Mouse (Mus musculus) G1E (cell line): ENCODE results near the gene Specc1. TPM values are rescaled to one million over a fixed set of nuclear protein-coding genes. Genes with fewer than 3 reads are reported as not detected.

ENCODE experiments used
- ATAC-seq: 2 replicates; pipeline ENCODE4 v1.8.0; 2016; ENCODE audit warnings: mild to moderate bottlenecking; ENCODE audit not compliant: insufficient number of reproducible peaks, poor library complexity, low FRiP score, severe bottlenecking; ENCODE audit errors: extremely low read depth
- DNase-seq: peaks from one replicate; pipeline ENCODE4 v3.0.0; 2012; ENCODE audit warnings: low spot score
- H3K27me3 ChIP-seq: 2 replicates; pipeline ENCODE4 v1.6.1; 2012; ENCODE audit warnings: mild to moderate bottlenecking, low read length, inconsistent platforms; ENCODE audit not compliant: insufficient read depth
- H3K36me3 ChIP-seq: replicated peaks from 2 replicates; pipeline ENCODE3; 2012; ENCODE audit warnings: mild to moderate bottlenecking, inconsistent platforms
- H3K4me1 ChIP-seq: 2 replicates; pipeline ENCODE4 v1.6.1; 2012; ENCODE audit warnings: low read depth, low read length, inconsistent platforms, mixed read lengths; ENCODE audit not compliant: insufficient read depth
- H3K4me3 ChIP-seq: 2 replicates; pipeline ENCODE4 v1.5.1; 2012; ENCODE audit warnings: low read depth, mild to moderate bottlenecking, inconsistent platforms, low read length, moderate library complexity, mixed read lengths
- H3K9me3 ChIP-seq: replicated peaks from 2 replicates; pipeline ENCODE4 v1.6.1; 2012; ENCODE audit warnings: inconsistent platforms
- CTCF ChIP-seq: IDR thresholded peaks from 2 replicates; pipeline ENCODE4 v1.5.1; 2012; ENCODE audit warnings: low read depth, low read length, inconsistent platforms, mixed read lengths
- GATA1 ChIP-seq: IDR thresholded peaks from 2 replicates; pipeline ENCODE4 v1.6.1; 2012; ENCODE audit warnings: borderline replicate concordance, low read length, inconsistent platforms, mixed read lengths
- GATA2 ChIP-seq: IDR thresholded peaks from 2 replicates; pipeline ENCODE4 v1.6.1; 2012; ENCODE audit warnings: low read depth, low read length, inconsistent platforms, borderline replicate concordance
- POLR2AphosphoS5 ChIP-seq: IDR thresholded peaks from 2 replicates; pipeline ENCODE4 v1.6.1; 2012; ENCODE audit warnings: low read depth, low read length, inconsistent platforms; ENCODE audit not compliant: insufficient replicate concordance
- TAL1 ChIP-seq: conservative IDR thresholded peaks from 2 replicates; pipeline ENCODE4 v1.6.1; 2012; ENCODE audit warnings: low read depth, low read length, inconsistent platforms, mixed read lengths
- polyA plus RNA-seq: library from polyadenylated mRNA; stranded (reverse); fragments of >175 nt; gene quantifications from 2 replicates; pipeline ENCODE4 v1.2.3, GENCODE M21; 2012
- total RNA-seq, 2 experiments: library from RNA; stranded (forward) in 1 of 2; stranded (reverse) in 1 of 2; fragments of 200-1000 nt in 1 of 2; fragments of >200 nt in 1 of 2; fragmentation: Nextera tagmentation in 1 of 2; gene quantifications; 2 replicates each; pipeline ENCODE4 v1.2.3; 2014 to 2017

The Specc1 gene
- total and polyA plus RNA-seq, 3 experiments = 2.4 to 76.6 (median 12.1) TPM

DNA sequence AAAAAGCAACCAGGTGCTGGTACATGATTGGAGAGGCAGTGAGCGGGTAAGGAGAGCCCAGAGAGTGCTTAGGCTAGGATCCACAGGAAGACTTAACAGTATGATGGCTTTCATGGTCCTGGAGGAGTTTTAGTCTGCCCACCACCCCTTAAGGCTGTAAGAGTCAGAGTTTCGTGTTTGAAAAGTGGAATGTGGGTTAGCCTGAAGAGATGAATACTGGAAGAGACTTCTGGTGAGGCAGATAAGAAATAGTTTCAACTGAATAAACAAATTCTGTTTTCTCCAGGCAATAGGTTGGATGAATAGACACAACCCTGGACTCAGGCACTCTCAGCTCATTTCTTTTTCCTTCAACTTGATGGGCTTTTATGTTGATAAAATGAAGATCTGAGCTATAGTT, 130.1 kb downstream of the Specc1 start:
- no peaks in the 10 kb centered on the region for H3K9me3 ChIP-seq
- no peak for ATAC-seq

DNA sequence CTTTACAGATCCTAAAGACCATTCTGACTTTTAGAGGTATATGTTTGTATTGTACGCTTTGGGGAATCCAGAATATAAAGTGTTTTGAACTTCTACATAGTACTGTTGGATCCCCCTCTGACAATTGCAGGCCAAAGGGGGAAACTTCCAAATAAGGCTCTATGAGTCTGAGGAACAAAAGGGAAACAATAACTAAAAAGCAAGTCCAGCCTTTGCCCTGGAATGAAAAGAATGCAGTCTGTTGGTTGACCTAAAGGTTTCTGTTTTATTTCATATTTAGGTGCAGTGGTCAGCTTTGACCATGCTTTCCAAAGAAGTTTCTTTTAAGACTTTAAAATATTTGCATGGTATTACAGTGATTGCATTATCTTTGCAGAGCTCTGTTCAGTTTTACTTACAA, 130.5 kb downstream of the Specc1 start:
- Histone ChIP-seq H3K27me3 (peaks cover 4% of the 10 kb centered on the region), H3K4me3 (no peak overlapping the region), H3K4me1 (peaks cover 13% of the 10 kb centered on the region; the same call in 1 of the 2 replicates), H3K36me3 (peaks cover 2% of the 10 kb centered on the region), H3K9me3 (no peaks in the 10 kb centered on the region)
- no peak for DNase-seq
- TF ChIP-seq GATA1 (no peak), GATA2 (no peak), TAL1 (no peak), CTCF (no peak), POLR2AphosphoS5 (no peak)
- ATAC-seq = no peak

More for the DNA sequence above, 130.1 kb downstream of the Specc1 start:
- Histone ChIP-seq H3K36me3 (peaks cover 2% of the 10 kb centered on the region), H3K4me1 (peaks cover 13% of the 10 kb centered on the region; the same call in 1 of the 2 replicates), H3K4me3 (no peak overlapping the region), H3K27me3 (peaks cover 4% of the 10 kb centered on the region)
- no peak for TF ChIP-seq GATA1
- no peak for TF ChIP-seq TAL1
- no peak for TF ChIP-seq GATA2
- no peak for TF ChIP-seq CTCF
- no peak for TF ChIP-seq POLR2AphosphoS5
- DNase-seq = no peak

DNA sequence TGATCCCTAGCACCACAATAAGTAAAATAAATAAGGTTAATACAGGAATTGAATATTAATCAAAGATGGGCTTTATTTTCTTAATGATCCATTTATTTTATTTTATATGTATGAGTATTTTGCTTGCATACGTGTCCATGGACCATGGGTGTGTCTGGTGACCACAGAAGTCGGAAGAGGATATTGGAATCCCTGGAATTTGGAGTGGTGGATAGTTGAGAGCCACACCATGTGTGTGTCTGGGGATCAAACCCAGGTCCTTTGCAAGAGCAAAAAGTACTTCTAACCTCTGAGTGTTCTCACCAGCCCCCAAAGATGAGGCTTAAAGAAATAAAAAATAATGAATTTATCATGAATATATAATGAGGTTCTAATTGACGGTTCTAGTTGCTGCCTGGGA, 132.1 kb downstream of the Specc1 start:
- peaks cover 2% of the 10 kb centered on the region for H3K36me3 ChIP-seq
- no peaks in the 10 kb centered on the region for H3K9me3 ChIP-seq
- H3K4me1 ChIP-seq = peaks cover 13% of the 10 kb centered on the region; the same call in 1 of the 2 replicates
- TF ChIP-seq GATA2 (no peak), POLR2AphosphoS5 (no peak), TAL1 (no peak), GATA1 (no peak), CTCF (no peak)
- H3K4me3 ChIP-seq = no peak overlapping the region
- peaks cover 4% of the 10 kb centered on the region for H3K27me3 ChIP-seq
- DNase-seq = no peak
- ATAC-seq = no peak

DNA sequence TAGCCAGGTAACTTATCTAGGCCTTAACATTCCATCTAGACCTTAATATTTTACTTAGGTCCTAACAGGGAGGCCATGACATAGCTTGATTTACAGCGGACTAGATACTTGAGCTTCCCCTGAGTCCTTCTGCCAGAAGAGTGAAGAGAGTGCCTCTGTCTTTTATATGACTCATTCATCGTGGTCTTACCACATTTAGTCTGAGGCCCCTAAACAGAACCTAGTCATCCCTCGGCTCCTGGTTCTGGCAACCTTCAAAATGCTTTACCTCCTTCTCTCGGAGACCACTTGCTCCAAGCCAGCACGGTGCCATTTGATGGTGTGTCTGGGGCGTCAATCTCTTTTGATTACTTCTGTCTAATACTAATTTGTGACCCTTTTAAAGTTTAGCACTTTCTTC, 133.8 kb downstream of the Specc1 start:
- Histone ChIP-seq H3K9me3 (no peaks in the 10 kb centered on the region), H3K4me3 (no peak overlapping the region), H3K4me1 (peaks cover 13% of the 10 kb centered on the region; the same call in 1 of the 2 replicates), H3K36me3 (peaks cover 2% of the 10 kb centered on the region), H3K27me3 (peaks cover 7% of the 10 kb centered on the region; the same call in 1 of the 2 replicates)
- ATAC-seq (no peak), DNase-seq (no peak)
- TF ChIP-seq GATA1 (no peak), POLR2AphosphoS5 (no peak), CTCF (no peak), TAL1 (no peak), GATA2 (no peak)

- Histone ChIP-seq H3K36me3 (no peaks in the 10 kb centered on the region), H3K4me1 (peaks cover 6% of the 10 kb centered on the region; the same call in 1 of the 2 replicates), H3K27me3 (no peaks in the 10 kb centered on the region), H3K9me3 (no peaks in the 10 kb centered on the region), H3K4me3 (no peak overlapping the region)
- DNase-seq (no peak), ATAC-seq (no peak)
- TF ChIP-seq GATA2 (no peak), POLR2AphosphoS5 (no peak), CTCF (no peak), GATA1 (no peak), TAL1 (no peak)
Measured at GRCm38 (mm10) chr11:62103380-62103911, 146.9 kb downstream of the Specc1 start.

DNA sequence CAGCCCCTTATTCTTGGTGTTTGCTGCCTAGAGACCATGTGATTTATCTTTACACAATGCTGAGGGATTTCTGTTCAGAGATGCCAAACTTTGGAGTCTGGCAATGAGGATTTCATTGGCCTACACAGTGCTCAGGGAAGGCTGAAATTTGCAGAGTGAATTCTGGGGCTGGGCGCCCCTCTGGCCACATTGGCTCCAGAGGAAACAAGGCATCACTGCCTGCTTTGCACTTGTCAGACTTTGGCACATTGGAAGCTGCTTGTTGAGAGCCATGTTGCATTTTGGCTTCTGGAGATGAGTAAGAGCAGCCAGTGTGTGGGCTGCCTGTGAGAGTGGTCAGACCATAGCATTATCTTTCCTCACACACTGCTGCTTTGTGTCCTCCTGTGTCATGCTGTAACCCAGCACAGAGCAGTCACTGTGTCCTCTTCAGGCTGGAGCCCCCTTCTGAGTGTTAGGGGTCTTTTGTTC, 149.9 kb downstream of the Specc1 start:
- H3K36me3 ChIP-seq = peaks cover 2% of the 10 kb centered on the region
- no peak overlapping the region for H3K4me3 ChIP-seq
- DNase-seq (no peak), ATAC-seq (no peak)
- TF ChIP-seq GATA2 (no peak), CTCF (no peak), GATA1 (no peak), POLR2AphosphoS5 (no peak)
- peaks cover 6% of the 10 kb centered on the region; the same call in 1 of the 2 replicates for H3K4me1 ChIP-seq
- no peaks in the 10 kb centered on the region for H3K27me3 ChIP-seq
- H3K9me3 ChIP-seq = no peaks in the 10 kb centered on the region

DNA sequence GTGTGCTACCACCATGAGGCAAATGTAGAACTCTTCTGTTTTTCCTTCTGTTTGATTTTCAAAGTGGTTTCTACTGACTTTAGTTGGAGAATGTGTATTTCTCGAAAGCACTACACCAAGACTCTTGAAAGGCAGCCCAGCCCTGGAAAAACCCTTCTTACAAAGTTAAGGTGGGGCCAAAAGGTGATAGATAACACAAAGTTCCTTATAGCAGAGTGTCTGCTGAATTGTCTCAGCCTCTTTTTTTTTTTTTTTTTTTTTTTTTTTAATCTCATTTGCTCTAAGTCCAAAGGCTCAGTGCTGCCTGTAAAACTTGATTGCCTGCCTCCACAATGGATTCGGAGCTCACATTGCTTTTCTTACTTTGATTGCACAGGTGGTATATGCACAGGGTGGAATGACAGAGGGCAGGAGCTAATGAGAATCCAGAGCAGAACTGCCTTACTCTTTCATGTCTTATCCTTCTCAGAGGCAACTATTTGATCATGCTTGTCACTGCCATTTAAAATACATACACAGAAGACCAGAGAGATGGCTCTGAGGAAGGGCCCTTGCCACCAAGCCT, 150.8 kb downstream of the Specc1 start:
- Histone ChIP-seq H3K9me3 (no peaks in the 10 kb centered on the region), H3K4me1 (peaks cover 6% of the 10 kb centered on the region; the same call in 1 of the 2 replicates), H3K27me3 (no peaks in the 10 kb centered on the region), H3K4me3 (no peak overlapping the region), H3K36me3 (peaks cover 2% of the 10 kb centered on the region)
- DNase-seq = no peak
- ATAC-seq = no peak
- TF ChIP-seq CTCF = no peak
- no peak for TF ChIP-seq GATA2
- TF ChIP-seq TAL1 = no peak
- no peak for TF ChIP-seq POLR2AphosphoS5
- no peak for TF ChIP-seq GATA1
